Mouse (Mus musculus): ENCODE measurements around the gene Tarsl2. TPM values are rescaled to one million over a fixed set of nuclear protein-coding genes. Genes with fewer than 3 reads are reported as not detected.

Gene Tarsl2
- total RNA-seq, 2 experiments from 2014 or later: 48.5 to 49.3 TPM

- intact Hi-C loops (cut with DNase I): loop anchor here (10.0 kb wide), 1 partner anchor 233 kb away; no protein-coding TSS in a partner anchor
- no peak for DNase-seq (ENCODE audit: low spot score in 2 of 2)
Measured at GRCm38 (mm10) chr7:65702076-65702475, 57.4 kb downstream of the Tarsl2 start.

GRCm38 (mm10) chr7:65704818-65705242 is 60.1 kb downstream of the Tarsl2 start:
- DNase-seq (ENCODE audit: low spot score in 2 of 2): peak; percentile 87 to 90
- intact Hi-C loops (cut with DNase I): loop anchor here (10.0 kb wide), 1 partner anchor 230 kb away; no protein-coding TSS in a partner anchor

- intact Hi-C loops (cut with DNase I): loop anchor here (10.0 kb wide), 1 partner anchor 226 kb away; no protein-coding TSS in a partner anchor
Measured at GRCm38 (mm10) chr7:65708506-65708905, 63.8 kb downstream of the Tarsl2 start.

GRCm38 (mm10) chr7:65710301-65710700 is 65.6 kb downstream of the Tarsl2 start:
- intact Hi-C loops (cut with DNase I): no loop called here
- no peak for DNase-seq (ENCODE audit: low spot score in 2 of 2)

More at GRCm38 (mm10) chr7:65708506-65708905, 63.8 kb downstream of the Tarsl2 start:
- no peak for DNase-seq (ENCODE audit: low spot score in 2 of 2)

GRCm38 (mm10) chr7:65713782-65714181 is 69.1 kb downstream of the Tarsl2 start:
- no peak for DNase-seq (ENCODE audit: low spot score in 2 of 2)
- intact Hi-C loops (cut with DNase I): no loop called here

- intact Hi-C loops (cut with DNase I): no loop called here
- DNase-seq (ENCODE audit: low spot score in 2 of 2): peak in 1 of 2 experiments; percentile 37
Measured at GRCm38 (mm10) chr7:65714304-65714703, 69.6 kb downstream of the Tarsl2 start.

GRCm38 (mm10) chr7:65734024-65734423 is 89.3 kb downstream of the Tarsl2 start:
- intact Hi-C loops (cut with DNase I): loop anchor here (10.0 kb wide), 2 partner anchors 291 to 321 kb away; partner anchors contain the start of gene Snrpa1
- DNase-seq (ENCODE audit: low spot score in 2 of 2): peak; percentile 22 to 27

- no peak for DNase-seq (ENCODE audit: low spot score in 2 of 2)
- intact Hi-C loops (cut with DNase I): loop anchor here (10.0 kb wide), 2 partner anchors 290 to 320 kb away; partner anchors contain the start of gene Snrpa1
Measured at GRCm38 (mm10) chr7:65735261-65735660, 90.6 kb downstream of the Tarsl2 start.

- intact Hi-C loops (cut with DNase I): loop anchor here (10.0 kb wide), 2 partner anchors 287 to 317 kb away; partner anchors contain the start of gene Snrpa1
- no peak for DNase-seq (ENCODE audit: low spot score in 2 of 2)
Measured at GRCm38 (mm10) chr7:65737286-65738040, 92.8 kb downstream of the Tarsl2 start.

Other genes with a start within 250 kb of the Tarsl2 start
- gene Tjp1, start 117.1 kb upstream of the Tarsl2 start, total RNA-seq (2021): 100 to 1,000 TPM; 132 to 169 TPM
- gene Tm2d3, start 46.3 kb downstream of the Tarsl2 start, total RNA-seq (2021): 10 to 100 TPM; 31.2 to 38.1 TPM
- gene Pcsk6, start 216.8 kb downstream of the Tarsl2 start, total RNA-seq (2021): 1 to 10 TPM; 6.9 to 7.6 TPM

Measured in left cerebral cortex, postnatal 14 days (tissue).